Mouse (Mus musculus): Measurements from ENCODE around the gene Sppl3.

The Sppl3 gene

GRCm38 (mm10) chr5:114997327-114997726 is 13.6 kb upstream of the Sppl3 start:
- no peak for DNase-seq (ENCODE audit: low spot score)

- no peak for DNase-seq (ENCODE audit: low spot score)
Observed at GRCm38 (mm10) chr5:115000503-115000902, 10.4 kb upstream of the Sppl3 start.

GRCm38 (mm10) chr5:115001464-115001863 is 9.5 kb upstream of the Sppl3 start:
- no peak for DNase-seq (ENCODE audit: low spot score)

GRCm38 (mm10) chr5:115002781-115003180 is 8.2 kb upstream of the Sppl3 start:
- no peak for DNase-seq (ENCODE audit: low spot score)

- no peak for DNase-seq (ENCODE audit: low spot score)
Observed at GRCm38 (mm10) chr5:115003224-115003873, 7.6 kb upstream of the Sppl3 start.

GRCm38 (mm10) chr5:115007768-115008167 is 3.2 kb upstream of the Sppl3 start:
- no peak for DNase-seq (ENCODE audit: low spot score)

- DNase-seq (ENCODE audit: low spot score): no peak
Observed at GRCm38 (mm10) chr5:115008307-115008706, 2.6 kb upstream of the Sppl3 start.

GRCm38 (mm10) chr5:115009143-115009542 is 1.8 kb upstream of the Sppl3 start:
- no peak for DNase-seq (ENCODE audit: low spot score)

- no peak for DNase-seq (ENCODE audit: low spot score)
Observed at GRCm38 (mm10) chr5:115009961-115010360, 976 bp upstream of the Sppl3 start.

GRCm38 (mm10) chr5:115011217-115011518 is 231 bp downstream of the Sppl3 start:
- DNase-seq (ENCODE audit: low spot score): no peak

GRCm38 (mm10) chr5:115011519-115012261 is 753 bp downstream of the Sppl3 start:
- peak; percentile 18 for DNase-seq (ENCODE audit: low spot score)

GRCm38 (mm10) chr5:115013436-115013835 is 2.5 kb downstream of the Sppl3 start:
- no peak for DNase-seq (ENCODE audit: low spot score)

- no peak for DNase-seq (ENCODE audit: low spot score)
Observed at GRCm38 (mm10) chr5:115014570-115014969, 3.6 kb downstream of the Sppl3 start.

GRCm38 (mm10) chr5:115015121-115015520 is 4.2 kb downstream of the Sppl3 start:
- DNase-seq (ENCODE audit: low spot score): no peak

GRCm38 (mm10) chr5:115018270-115018669 is 7.3 kb downstream of the Sppl3 start:
- no peak for DNase-seq (ENCODE audit: low spot score)

GRCm38 (mm10) chr5:115018813-115019212 is 7.9 kb downstream of the Sppl3 start:
- no peak for DNase-seq (ENCODE audit: low spot score)

GRCm38 (mm10) chr5:115022021-115022420 is 11.1 kb downstream of the Sppl3 start:
- DNase-seq (ENCODE audit: low spot score): no peak

GRCm38 (mm10) chr5:115026170-115026569 is 15.2 kb downstream of the Sppl3 start:
- no peak for DNase-seq (ENCODE audit: low spot score)

GRCm38 (mm10) chr5:115027109-115027508 is 16.2 kb downstream of the Sppl3 start:
- no peak for DNase-seq (ENCODE audit: low spot score)

- DNase-seq (ENCODE audit: low spot score): no peak
Observed at GRCm38 (mm10) chr5:115028920-115029319, 18.0 kb downstream of the Sppl3 start.

GRCm38 (mm10) chr5:115029509-115029908 is 18.6 kb downstream of the Sppl3 start:
- DNase-seq (ENCODE audit: low spot score): no peak

- DNase-seq (ENCODE audit: low spot score): no peak
Observed at GRCm38 (mm10) chr5:115031576-115031975, 20.6 kb downstream of the Sppl3 start.

GRCm38 (mm10) chr5:115032620-115033019 is 21.7 kb downstream of the Sppl3 start:
- no peak for DNase-seq (ENCODE audit: low spot score)

GRCm38 (mm10) chr5:115035217-115035616 is 24.3 kb downstream of the Sppl3 start:
- DNase-seq (ENCODE audit: low spot score): no peak
